Mouse (Mus musculus) ES-Bruce4 (cell line): ENCODE measurements around the gene 4930563M21Rik.

Experiments
- CTCF ChIP-seq: IDR thresholded peaks from one replicate; pipeline ENCODE4 v1.8.1; 2011; ENCODE audit warnings: low read depth, low read length
- POLR2A ChIP-seq: IDR thresholded peaks from one replicate; pipeline ENCODE4 v1.8.1; 2011; ENCODE audit warnings: low read length; ENCODE audit not compliant: insufficient read depth

DNA sequence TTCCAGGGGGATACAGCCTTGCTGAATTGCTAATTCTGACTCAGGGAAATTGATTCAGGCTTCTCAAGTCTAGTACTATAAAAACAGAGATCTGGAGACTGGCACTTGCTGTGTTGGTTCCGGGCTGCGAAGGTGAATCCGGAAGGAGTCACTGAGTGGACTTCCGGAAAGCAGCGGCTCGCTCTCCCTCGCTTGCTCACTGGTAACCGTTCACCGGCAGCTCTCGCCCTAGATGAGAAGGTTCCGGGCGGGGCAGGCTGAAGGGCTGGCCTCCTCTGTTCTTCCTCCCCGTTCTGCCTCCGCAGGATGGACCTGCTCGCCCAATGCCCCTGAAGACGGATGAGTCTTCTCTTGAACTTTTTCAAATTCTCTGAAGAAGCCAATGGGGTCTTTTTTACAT lies 16.9 kb upstream of the 4930563M21Rik start:
- TF ChIP-seq POLR2A: no peak
- no peak for TF ChIP-seq CTCF
